Mouse (Mus musculus): ENCODE results near the gene Stra6l. TPM values are rescaled to one million over a fixed set of nuclear protein-coding genes. Genes with fewer than 3 reads are reported as not detected.
A peak's percentile ranks its signal among the peaks of the same experiment; 100 is the strongest.

Stra6l gene
- not detected for total RNA-seq (2021)
- long read RNA-seq, experiment 1: 0 reads
- long read RNA-seq, experiment 2: 0 reads

DNA sequence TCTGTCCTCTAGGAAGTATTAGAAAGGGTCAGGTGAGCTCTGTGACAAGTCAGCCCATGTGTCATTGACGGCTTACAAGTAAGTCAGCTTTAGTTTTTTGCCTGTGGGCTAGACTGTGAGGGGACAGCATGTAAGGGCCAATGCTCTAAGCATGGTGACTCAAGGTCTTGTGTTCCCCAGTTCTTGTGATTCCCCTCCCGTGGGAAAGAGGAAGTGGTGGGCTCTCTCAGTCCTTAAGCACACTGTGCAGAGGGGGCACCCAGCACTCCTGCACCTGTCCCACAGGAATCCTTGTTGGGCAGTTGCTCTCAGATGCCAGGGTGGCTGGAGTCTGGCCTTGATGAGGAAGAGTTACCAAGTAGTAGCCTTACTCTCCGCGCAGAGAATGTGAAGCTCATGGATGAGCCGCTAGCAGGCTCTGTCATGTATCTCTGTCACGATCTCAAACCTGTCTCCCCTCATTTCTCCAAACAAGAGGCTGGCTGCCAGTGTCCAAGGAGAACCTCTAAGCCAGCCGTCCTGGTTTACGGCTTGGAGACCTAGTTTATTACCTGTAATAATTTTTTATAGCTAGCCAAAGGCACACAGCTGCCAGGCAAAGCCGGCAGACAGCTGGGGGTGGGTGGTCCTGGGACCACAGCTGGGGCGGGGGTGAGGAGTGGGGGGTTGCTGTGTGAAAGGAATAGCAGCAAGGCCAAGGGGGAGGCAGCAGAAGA, at the start of gene Stra6l:
Gene Stra6l (plus strand): TSS at position 556 of the 716 bp plus-strand sequence.
- intact Hi-C loops (cut with DNase I): no loop called here

DNA sequence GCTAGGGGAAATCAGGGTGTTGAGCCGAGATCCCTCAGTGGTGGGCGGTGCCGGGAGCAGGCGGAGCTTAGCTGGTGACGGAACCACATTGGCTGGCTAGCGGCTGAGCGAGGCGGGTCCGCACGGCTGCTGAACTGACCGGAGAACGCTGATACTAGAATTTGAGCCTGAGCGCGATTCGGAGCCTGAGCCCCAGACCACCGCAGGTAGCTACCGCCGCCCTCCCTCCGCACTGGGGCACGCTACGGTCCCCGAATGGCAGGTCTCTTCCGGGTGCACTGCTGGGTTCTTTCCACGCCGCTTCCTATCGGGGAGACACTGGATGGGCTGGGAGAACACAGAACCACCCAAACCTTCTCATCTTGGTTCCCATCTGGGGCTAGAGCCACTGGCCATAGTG, 49.5 kb upstream of the Stra6l start, which contains the start of gene Aldh1b1:
Gene Aldh1b1 (plus strand): TSS at position 59 of the 400 bp plus-strand sequence.
- peak; percentile 66 to 76 for DNase-seq
- intact Hi-C loops (cut with DNase I): no loop called here

More for the DNA sequence above, at the start of gene Stra6l:
- no peak for DNase-seq

DNA sequence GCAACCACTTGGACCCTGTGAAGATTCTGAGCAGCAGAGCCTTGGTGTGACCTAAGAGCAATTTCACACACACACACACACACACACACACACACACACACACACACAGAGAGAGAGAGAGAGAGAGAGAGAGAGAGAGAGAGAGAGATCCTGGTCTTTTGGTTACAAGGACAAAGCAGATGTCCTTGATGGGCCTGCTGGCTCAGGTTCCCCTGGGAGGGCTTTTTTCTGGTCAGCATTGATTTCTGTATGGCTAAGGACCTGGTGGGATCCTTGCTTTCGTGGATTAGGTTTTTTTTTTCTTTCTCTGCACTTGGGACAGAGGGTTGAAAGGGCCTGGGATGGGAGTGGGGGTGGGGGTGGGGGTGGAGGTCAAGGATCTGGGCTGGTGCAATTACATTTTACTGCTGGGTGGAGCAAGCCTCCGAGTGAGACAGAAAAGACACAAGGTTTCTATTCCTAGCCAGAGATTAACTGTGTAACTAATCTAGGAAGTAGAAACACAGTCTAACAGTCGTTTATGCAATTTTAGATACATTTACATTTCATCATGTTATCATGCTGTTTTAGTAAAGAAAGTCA, 48.4 kb upstream of the Stra6l start:
- intact Hi-C loops (cut with DNase I): no loop called here
- no peak for DNase-seq

DNA sequence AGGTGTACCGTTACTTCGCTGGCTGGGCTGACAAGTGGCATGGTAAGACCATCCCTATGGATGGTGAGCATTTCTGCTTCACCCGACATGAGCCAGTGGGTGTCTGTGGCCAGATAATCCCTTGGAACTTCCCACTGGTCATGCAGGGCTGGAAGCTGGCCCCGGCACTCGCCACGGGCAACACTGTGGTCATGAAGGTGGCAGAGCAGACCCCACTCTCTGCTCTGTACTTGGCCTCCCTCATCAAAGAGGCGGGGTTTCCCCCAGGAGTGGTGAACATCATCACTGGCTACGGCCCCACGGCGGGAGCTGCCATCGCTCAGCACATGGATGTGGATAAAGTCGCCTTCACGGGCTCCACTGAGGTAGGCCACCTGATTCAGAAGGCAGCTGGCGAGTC, 45.6 kb upstream of the Stra6l start:
- intact Hi-C loops (cut with DNase I): no loop called here
- DNase-seq: no peak

DNA sequence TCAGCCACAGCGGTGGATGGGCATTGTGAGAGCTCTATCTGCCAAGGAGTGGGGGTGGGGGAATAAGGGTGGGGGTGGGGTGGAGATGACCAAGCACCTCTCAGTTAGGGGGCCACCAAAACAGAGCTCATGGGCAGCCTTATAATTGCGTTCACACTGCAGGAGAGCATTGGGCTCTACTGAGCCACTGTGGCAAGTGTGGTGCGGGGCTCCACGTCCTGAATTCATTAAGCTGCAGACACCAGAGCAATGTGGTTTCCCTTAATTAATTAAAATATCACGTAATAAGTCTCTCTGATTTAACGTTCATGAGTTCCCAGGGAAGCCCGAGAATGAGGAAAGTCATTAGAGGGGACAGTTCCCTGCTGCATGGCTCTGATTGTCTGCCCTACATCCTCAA, 40.4 kb upstream of the Stra6l start:
- intact Hi-C loops (cut with DNase I): no loop called here
- DNase-seq: no peak

DNA sequence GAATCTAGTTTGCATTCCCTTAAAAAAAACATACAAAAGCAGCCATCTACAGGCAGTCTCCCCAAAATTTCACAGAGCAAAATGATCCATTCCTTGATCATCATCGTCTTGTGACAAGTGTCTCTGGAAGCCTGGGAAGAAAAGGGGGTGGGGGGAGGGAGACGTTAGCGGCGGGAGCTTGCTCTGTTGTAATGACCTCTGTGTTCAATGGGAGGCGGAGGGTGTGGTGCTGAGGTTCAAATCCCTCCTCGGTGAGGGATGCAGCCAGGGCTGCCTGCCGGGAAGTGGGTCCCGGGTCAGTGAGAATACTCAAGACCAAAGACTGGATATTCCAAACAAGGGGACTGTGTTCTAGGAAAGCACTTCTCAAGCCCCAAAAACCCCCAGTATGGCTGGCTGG, 37.2 kb upstream of the Stra6l start:
- intact Hi-C loops (cut with DNase I): no loop called here
- no peak for DNase-seq

DNA sequence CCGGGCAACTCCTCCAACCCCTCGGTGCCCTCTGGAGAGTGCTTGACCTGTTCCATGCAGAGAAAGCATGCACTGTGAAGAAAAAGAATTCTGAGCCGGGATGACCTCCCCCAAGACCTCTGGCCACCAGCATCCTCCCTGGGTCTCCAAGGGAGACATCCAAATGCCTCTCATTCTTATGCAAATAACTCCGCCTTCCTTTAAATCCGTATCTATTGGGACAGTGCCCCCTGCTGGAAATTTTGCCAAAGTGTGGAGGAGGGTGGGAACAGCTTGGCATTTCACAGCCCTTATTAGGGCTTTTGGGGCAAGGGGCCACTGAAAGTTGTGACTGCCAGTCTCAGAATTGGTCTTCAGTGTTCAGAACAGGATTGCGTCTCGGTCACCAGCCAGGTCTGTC, 32.9 kb upstream of the Stra6l start:
- intact Hi-C loops (cut with DNase I): loop anchor here (5.0 kb wide), 1 partner anchor 398 kb away; no protein-coding TSS in a partner anchor

DNA sequence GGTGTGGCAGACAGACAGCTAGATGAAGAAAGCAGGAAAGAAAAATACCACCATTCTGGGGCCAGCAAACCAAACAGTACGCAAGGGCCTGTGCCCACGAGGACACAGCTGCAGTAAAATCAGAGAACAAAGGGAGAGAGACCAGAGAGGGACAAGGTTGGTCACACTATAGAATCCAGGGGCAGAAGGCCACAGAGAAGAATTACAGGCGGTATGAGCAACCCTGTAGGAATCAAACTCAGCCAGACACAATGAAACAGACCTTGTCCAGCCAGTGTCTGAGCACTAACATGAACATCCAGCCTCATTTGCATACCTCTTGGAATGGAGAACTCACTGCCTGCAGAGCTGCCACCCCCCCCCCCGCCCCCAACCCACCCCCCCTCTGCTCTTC, 29.7 kb upstream of the Stra6l start:
- DNase-seq: no peak
- intact Hi-C loops (cut with DNase I): loop anchor here (5.0 kb wide), 1 partner anchor 402 kb away; no protein-coding TSS in a partner anchor

More for the DNA sequence above, 32.9 kb upstream of the Stra6l start:
- peak; percentile 38 to 64 for DNase-seq

DNA sequence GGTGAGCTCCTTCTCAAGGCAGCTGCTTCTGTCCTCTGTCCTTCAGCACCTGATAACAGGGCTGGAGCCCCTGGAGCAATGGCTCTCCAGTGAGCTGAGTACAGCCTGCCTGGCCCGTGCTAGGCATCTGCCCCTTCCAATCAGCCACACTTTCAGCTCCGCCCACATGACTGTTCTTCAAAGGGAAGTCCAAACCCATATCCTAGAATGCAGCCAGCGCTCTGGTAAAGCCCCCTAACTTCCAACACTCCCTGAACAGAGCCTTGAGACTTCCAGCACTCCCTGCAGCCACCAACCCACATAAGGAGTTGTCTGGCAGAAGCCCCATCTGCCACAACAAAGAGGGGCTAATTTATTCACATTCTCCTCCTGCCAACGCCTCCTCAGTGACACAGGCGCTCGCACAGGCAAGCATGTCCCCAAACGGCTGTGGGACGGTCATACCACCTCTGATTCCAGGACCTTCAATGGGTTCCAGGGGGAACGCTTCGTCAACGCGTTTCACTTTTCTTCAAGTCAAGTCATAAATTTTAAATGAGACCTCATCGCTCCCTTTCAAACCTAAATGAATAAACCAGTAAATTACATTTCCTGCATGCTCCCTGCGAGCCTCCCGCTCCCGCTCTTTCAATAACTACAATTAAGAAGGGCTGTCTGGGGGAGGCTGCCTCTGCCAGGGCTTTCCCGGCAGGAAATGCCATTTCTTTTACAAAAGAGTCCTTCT, 29.1 kb upstream of the Stra6l start:
- peak; percentile 28 to 50 for DNase-seq
- intact Hi-C loops (cut with DNase I): loop anchor here (5.0 kb wide), 1 partner anchor 402 kb away; no protein-coding TSS in a partner anchor

DNA sequence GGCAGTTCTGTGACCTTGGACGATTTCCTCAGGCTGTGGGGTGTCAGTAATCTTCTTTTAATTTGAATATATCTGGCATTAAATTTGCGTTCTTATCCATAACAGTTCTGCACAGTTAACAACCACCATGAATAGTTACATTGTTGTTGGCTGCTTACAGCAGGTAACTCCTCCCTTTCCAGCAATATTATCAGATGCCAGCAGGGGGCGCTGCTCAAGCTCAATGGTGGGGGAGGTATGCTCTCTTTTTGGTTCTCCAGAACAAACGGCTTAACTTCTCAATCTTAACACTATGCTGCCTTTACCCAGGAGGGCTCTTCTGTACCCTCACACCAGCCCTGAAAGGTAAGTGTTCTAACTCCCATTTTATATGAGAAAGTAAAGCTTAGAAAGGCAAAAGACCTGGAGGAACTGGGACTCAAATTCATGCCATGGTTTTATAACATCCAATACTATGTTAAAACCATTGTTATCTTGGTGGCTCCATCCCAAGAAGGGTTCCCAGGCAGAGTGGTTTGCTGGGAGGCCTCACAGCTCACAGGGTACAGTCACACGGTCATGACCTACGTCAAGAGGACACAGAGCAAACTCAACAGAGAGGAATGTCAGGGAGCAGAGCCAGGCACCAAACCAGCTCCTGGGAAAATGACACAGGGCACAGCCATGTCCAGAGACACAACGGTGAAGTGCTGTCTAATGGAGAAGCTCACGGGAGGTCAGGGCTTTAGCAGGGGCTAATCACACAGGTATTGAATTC, 28.2 kb upstream of the Stra6l start:
- peak; percentile 64 to 79 for DNase-seq
- intact Hi-C loops (cut with DNase I): no loop called here

DNA sequence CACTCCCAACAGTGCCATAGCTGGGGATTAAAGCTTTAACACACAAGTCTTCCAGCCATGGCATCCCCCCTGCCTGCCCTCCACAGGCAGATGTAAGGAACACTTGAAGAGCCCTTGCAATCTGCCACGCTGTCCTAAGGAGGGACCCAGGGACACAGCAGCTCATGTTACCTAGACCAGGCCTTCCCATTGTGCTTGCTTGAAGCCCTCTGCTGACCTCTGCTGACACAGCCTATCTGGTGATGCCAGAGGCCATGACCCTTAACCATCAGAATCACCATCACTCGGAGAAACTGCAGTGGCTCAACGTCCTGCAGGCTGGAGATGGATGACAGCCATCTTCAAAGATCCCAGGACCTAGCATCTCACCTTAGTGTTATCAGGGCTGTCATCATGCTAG, 26.5 kb upstream of the Stra6l start:
- no peak for DNase-seq
- intact Hi-C loops (cut with DNase I): no loop called here

DNA sequence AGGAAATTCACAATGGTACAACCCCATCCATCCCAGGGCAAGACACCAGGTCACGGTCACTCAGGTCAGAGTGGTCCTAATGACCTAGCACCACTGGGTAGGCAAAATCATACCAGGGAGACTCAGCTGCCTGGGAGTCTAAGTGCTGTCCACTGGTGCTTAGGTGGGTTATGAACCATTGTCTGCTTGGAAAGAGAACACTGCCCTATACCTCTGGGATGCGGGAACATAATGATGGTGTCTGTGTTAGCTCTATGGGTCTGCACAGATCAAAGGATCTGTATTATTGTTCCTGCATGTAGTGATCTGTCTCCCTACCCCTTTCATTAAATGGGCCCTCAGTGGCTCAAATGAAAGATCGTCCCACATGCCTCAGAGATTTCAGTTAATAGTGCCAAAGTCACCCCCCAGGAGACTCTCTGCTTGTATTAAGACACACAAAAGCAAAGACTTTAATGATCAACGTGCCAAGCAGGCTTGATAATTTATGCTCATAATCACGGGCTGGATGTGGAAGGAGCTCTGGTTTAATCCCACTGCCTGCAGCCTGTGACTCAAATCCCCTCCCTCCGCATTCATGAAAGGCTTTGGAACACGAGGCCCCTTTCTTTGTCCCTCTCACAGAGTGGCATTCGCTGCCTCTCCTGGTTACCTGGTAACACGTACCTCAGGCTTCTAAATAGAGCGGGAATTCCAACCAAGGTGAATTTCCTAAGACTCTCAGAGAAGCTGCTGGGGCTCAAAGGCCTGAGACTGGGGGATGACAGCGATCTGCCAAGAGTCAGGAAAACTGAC, 25.5 kb upstream of the Stra6l start:
- DNase-seq: no peak
- intact Hi-C loops (cut with DNase I): no loop called here

DNA sequence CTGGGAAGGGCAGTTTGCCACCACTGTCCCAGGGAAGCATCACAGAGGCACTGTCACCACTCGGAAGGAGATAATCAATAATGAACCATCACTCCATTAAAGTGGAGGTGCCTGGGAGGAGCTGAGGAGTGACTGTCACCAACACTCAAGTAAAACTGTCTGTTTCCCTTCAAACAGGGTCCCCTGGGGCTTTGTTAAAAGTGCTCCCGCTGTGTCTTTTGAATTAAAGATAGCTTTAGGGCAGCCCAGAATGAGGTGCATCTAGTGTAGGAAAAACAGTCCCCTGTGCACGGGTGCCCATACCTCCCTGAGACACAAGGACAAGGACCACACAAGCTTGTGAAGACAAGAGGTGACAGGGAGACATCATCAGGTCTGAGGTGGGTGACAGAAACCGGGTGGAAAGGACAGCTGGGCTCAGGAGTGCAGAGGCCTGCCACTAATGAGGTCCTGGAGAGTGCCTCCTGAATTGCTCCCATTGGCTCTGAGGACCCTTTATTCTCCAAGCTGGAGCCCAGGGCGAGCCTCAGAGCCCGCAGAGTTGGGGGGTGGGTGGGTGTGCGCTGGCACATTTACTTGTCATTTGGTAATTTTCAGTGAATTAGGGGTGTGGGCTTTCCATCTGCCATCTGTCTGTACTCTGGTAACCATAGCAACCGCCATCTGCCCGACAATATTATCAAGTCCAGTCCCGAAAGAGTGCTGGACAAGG, 24.3 kb upstream of the Stra6l start:
- intact Hi-C loops (cut with DNase I): no loop called here
- DNase-seq: no peak

DNA sequence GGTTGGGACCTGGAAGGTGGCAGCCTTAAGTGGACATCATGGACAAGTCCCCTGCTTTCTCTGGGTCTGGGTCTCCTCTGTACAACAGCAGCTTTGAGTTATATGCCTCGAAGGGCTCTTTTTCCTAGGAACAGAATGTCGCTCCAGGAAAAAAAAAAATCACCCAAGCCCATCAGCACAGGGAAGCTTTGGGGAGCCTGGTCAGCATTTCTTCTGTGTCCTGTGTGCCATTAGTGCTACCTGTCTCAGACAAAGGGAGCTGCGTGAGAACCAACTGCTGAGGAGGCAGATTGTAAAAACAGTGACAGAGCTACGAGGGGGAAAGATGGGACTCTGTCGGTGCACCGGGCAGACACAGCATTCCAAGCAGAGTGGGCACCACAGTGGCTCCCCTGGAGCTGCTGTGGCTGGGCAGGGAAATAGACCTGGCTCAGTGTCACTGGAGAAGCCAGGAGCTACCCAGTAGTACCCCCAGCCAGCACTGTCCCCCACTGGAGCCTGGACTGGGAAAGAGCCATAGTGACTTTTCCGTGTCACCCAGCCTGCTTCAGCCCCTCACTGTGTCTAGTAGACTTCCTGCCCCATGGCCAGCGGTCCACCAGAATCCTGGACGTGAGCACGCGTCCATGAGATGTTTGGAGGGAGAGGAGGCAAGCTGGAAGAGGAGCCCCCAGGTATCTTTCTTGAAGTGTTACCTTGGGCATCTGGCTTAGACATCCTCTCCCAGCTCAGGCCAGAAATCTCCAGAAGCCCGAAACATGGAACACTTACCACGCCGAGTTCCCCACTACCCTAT, 23.5 kb upstream of the Stra6l start:
- no peak for DNase-seq
- intact Hi-C loops (cut with DNase I): no loop called here

DNA sequence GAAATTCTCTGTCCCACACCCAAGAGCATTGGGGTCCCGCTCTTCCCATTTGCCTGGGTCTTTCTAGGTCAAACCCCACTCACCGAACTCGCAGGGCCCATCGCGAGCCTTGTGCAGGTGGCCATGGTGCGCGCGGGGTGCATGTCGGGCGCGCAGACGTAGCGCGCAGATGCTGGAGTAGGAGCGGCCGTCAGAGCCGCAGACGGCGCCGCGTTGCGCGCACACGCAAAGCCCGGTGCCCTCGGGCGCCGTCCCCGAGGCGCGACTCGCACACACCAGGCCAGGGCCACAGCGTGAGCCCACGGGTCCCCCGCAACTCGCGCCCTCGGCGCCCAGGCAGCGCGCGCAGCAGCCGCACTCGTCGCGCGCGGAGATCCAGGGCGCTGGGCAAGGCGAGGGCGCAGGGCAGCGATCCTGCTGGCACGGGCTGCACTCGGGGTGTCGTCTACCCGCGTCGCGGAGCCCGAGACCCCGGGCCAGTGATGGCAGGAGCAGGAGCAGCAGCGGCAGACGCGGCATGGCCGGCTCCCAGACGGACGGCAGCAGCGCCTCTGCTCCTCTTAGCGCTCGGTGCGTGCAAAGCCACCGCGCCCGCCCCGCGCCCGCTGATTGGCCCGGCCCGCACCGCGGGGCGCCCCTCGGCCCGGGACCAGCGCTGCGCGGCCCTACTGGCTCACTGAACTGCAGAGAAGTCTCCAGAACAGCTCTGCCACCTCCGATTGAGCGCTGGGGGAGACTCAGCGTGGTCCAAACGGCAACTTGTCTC, 22.0 kb upstream of the Stra6l start, which contains the start of gene Igfbpl1:
Gene Igfbpl1 (minus strand): TSS at position 649 of the 766 bp plus-strand sequence.
- DNase-seq: peak in 1 of 2 experiments; percentile 16
- intact Hi-C loops (cut with DNase I): no loop called here

DNA sequence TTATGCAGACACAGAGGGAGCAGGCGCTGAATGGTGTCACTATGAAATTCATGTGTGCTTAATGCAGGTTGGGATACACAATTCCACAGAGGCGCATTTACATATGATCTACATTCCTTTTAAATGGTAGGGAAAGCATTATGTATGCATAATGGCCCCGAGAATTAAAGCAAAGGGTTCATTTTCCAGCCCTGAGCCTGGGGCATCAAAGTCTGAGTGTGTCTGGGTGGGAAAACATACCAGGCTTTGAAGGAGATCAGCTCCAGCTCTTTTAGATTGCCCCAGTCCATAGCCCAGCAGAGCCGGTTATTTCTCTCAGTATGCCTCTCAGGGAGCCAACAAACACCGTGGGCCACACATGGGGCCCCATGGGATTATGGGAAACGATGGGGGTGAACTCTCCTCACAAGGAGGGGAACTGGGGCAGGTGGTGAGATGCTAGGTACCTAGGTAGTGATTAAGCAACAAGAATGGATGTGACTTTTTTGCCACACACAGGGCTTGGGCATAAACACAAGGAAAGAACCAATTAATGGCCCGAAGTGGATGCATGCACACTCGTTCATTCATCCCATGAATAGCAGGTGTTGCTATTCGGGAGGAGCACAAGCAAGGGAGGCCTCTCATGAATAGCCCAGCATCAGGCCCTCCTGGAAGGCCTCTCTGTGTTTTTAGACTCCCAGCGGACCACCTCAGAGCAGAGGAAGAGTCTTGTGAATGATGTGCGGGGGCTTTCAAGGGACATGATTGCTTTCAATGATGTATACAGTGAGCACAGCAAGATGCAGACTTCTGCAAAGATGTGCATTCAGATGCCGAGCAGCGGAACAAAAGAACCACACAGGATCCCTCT, 18.3 kb upstream of the Stra6l start:
- DNase-seq: no peak
- intact Hi-C loops (cut with DNase I): no loop called here

Measured in heart, postnatal 14 days (tissue).